Comparison of ENCODE assay signal across 9 mouse cellular contexts in genomic region chr11:65197280-65197679, GRCm38 (mm10). TPM values are rescaled to one million over a fixed set of nuclear protein-coding genes. Genes with fewer than 3 reads are reported as not detected.
DNase-seq lines count a peak whose midpoint lies in the region; ATAC-seq and TF ChIP-seq lines count a peak whose summit lies in the region.
"Had no signal": no experiment of that assay in that cellular context is flagged by ENCODE, and none has a peak within 500 bp of the region (broad histone marks: within the 10 kb centered on the region; RNA-seq: fewer than 3 reads in every experiment).

No protein-coding gene starts in this region.

- 1% methylated on average over 3 of the region's 3 CpGs for WGBS in liver, postnatal 0 days (ENCODE audit: insufficient replicate concordance)

- H3K4me2 ChIP-seq in liver, postnatal 0 days (ENCODE audit: low read depth, low read length): no peak overlapping the region
- H3K4me2 ChIP-seq: limb, embryonic 13.5 days had no signal

- TF ChIP-seq EP300 in liver, postnatal 0 days (IDR thresholded peaks at IDR 0.05; ENCODE audit: low read depth): no peak

- H3K27me3 ChIP-seq in C2C12 (ENCODE audit: control insufficient read depth, insufficient read depth, insufficient read length): no peaks in the 10 kb centered on the region
- no peaks in the 10 kb centered on the region for H3K27me3 ChIP-seq in liver, postnatal 0 days (ENCODE audit: insufficient read depth, low read length)
- H3K27me3 ChIP-seq: limb, embryonic 13.5 days had no signal

- DNase-seq in NIH3T3 (ENCODE audit: low read depth): peak; percentile 86
- DNase-seq in cerebellum, adult 9-10 months: peak; percentile 79
- DNase-seq in frontal cortex, postnatal 36 days (ENCODE audit: low spot score in 2 of 2): peak; percentile 84 to 85
- DNase-seq in kidney, postnatal 10 days: peak; percentile 84
- peak; percentile 60 for DNase-seq in liver, postnatal 0 days
- DNase-seq in retina, postnatal 1 day: peak; percentile 80

- no peak overlapping the region for H3K9ac ChIP-seq in liver, postnatal 0 days (replicated peaks)
- H3K9ac ChIP-seq: limb, embryonic 13.5 days had no signal

- H3K27ac ChIP-seq in liver, postnatal 0 days (ENCODE audit: low read depth): no peak overlapping the region
- H3K27ac ChIP-seq: limb, embryonic 13.5 days had no signal

- H3K79me2 ChIP-seq in C2C12 (ENCODE audit: control insufficient read depth, insufficient read depth): no peaks in the 10 kb centered on the region

- H3ac ChIP-seq in C2C12 (ENCODE audit: control insufficient read depth, insufficient read length, low read depth): no peak overlapping the region

- no peaks in the 10 kb centered on the region for H3K9me3 ChIP-seq in liver, postnatal 0 days (ENCODE audit: low read length)
- H3K9me3 ChIP-seq: limb, embryonic 13.5 days had no signal

- no peak overlapping the region for H3K4me3 ChIP-seq in C2C12 (ENCODE audit: insufficient read depth, poor library complexity, severe bottlenecking)
- H3K4me3 ChIP-seq in liver, postnatal 0 days (ENCODE audit: low read depth, low read length): no peak overlapping the region
- H3K4me3 ChIP-seq: limb, embryonic 13.5 days had no signal

- H3K36me3 ChIP-seq in C2C12 (ENCODE audit: control insufficient read depth, insufficient read depth): no peaks in the 10 kb centered on the region
- H3K36me3 ChIP-seq in liver, postnatal 0 days (replicated peaks; ENCODE audit: insufficient read depth, low read length): no peaks in the 10 kb centered on the region
- H3K36me3 ChIP-seq: limb, embryonic 13.5 days had no signal

- H3K4me1 ChIP-seq in liver, postnatal 0 days (ENCODE audit: insufficient read depth): no peaks in the 10 kb centered on the region
- H3K4me1 ChIP-seq: limb, embryonic 13.5 days had no signal

- no peaks in the 10 kb centered on the region for H3K79me3 ChIP-seq in C2C12 (ENCODE audit: low read depth)

- TF ChIP-seq CTCF in C2C12 (IDR thresholded peaks at IDR 0.05; ENCODE audit: control insufficient read depth, insufficient read depth, insufficient read length): peak; percentile 65
- TF ChIP-seq CTCF in liver, postnatal 0 days (IDR thresholded peaks at IDR 0.05; ENCODE audit: low read depth): peak; percentile 80

- no peak for ATAC-seq in liver, postnatal 0 days
- ATAC-seq in erythroblast, adult 5-6 weeks (replicated peaks; ENCODE audit: low FRiP score, poor library complexity, severe bottlenecking): no peak

TF ChIP-seq in C2C12, 6 proteins besides CTCF, POLR2A, EP300 and RAD21:
- no peak for TF ChIP-seq FOSL1 (IDR thresholded peaks at IDR 0.05; ENCODE audit: insufficient read depth, low read length, poor library complexity, severe bottlenecking)
- no peak for TF ChIP-seq MYOD1 (IDR thresholded peaks at IDR 0.05; ENCODE audit: control insufficient read depth, insufficient read length, low read depth)
- no peak for TF ChIP-seq MAX (IDR thresholded peaks at IDR 0.05)
- no peak for TF ChIP-seq MYOG (IDR thresholded peaks at IDR 0.05; ENCODE audit: control insufficient read depth, extremely low read depth, insufficient read length)
- no peak for TF ChIP-seq CEBPB (IDR thresholded peaks at IDR 0.05; ENCODE audit: low read depth)
- TF ChIP-seq USF1 (IDR thresholded peaks at IDR 0.05; ENCODE audit: low read depth): no peak

RNA-seq across cellular contexts. Expression of gene Arhgap44, which starts 34.5 kb away (rescaled TPM):
- 7.8 TPM for polyA plus RNA-seq in C2C12 (2012; fragmentation: generic; extraction: Trizol)
- 0.62 and 0.73 TPM in 2 replicates for polyA plus RNA-seq in liver, postnatal 0 days (2015; fragmentation: Nextera tagmentation; extraction: Ambion mirVana)
- total RNA-seq in erythroblast, adult 5-6 weeks (2015; ENCODE audit: low replicate concordance): not detected in 2 replicates
- total RNA-seq in erythroblast, adult 5-6 weeks (2017; ENCODE audit: low replicate concordance): not detected in 2 replicates

RNA-seq across cellular contexts. Expression of gene 1700086D15Rik, which starts 37.6 kb away (rescaled TPM):
- not detected for polyA plus RNA-seq in C2C12 (2012; fragmentation: generic; extraction: Trizol)
- polyA plus RNA-seq in liver, postnatal 0 days (2015; fragmentation: Nextera tagmentation; extraction: Ambion mirVana): not detected in 2 replicates
- not detected in 2 replicates for total RNA-seq in erythroblast, adult 5-6 weeks (2015; ENCODE audit: low replicate concordance)
- total RNA-seq in erythroblast, adult 5-6 weeks (2017; ENCODE audit: low replicate concordance): not detected in 2 replicates
